Mouse (Mus musculus): ENCODE data around the gene Pdzk1.

Gene Pdzk1

DNA sequence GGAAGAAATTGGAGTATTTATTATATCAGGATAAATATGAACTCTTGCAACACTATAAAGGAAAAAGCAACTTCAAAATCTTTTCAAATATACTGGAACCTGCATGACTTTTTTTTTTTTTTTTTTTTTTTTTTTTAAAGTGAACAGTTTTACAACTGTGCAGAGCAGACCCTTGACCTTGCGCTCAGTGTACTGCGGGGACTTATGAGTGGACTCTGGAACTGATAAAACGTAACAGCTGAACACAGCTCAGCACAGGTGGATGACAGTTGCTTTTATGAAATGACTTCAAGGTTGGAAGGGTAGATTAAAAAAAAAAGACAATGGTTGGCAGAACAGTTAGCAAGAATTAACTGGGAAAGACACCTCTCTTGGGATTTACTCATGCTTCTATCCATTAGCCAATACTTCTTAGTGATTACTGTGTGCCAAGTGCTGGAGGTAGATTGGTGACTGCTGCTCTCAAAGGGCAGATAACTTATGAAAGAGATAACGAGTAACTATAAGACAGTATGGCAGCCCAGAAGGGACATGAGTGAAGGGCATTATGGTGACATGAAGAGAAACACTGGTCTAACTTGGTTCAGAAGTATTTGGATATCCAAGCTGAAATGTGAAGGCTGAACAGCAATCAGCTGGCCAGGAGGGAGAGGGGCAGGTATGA lies 73.4 kb downstream of the Pdzk1 start:
- no peak for DNase-seq

DNA sequence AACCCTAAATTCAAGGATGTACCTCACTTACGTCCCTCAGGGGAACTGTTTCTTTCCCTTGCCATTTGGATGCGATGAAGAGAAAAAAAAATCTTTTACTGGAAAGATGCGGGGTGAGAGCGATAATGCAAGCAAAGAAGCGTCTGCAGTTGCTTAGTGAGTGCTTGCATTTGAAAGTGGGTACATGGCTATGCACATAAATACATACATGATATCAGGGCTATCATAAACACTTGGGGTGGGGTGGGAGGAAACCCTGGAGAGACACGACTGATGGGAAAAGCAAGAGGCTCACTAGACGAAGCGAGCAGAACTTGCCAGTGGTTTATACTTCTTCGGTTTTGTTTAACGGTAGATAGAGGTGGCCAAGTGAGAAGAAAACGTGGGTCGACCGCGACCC lies 75.3 kb downstream of the Pdzk1 start, which contains the start of gene Gja5:
TSS of gene Gja5 (plus strand) at position 301 of the 400 bp plus-strand sequence.
- DNase-seq, result no peak

DNA sequence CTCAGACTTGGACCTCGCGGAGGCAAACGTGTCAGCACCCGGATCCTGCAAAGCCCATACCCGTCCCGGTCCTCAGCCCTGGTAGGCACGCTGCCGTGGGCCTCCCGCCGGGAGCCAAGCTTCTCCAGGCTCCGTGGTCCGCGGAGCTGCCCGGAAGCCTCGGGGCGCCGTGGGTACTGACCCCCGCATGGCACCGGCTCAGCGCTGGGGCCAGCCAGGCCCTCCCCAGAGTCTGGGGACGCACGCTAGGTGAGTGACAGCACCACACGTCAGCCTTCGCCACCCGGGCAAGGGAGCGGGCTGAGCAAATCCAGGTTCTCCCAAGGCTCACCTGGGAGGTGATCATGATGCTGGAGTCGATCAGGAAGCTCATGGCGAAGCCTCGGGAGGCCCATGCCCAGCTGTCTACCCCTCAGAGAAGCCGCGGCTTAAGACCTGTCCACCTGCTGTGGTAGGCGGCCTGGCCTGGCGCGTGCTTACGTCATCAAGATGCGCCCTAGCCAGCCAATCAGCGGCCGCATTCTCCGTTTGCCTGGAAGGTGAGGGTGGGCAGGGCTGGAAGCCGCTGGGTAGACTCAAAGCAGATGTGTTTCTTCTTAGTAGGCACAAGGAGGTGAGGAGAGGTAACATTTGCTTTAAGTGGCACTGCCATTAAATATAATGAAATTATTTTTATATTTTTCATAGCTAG lies 75.9 kb downstream of the Pdzk1 start, which contains the start of gene Gpr89:
TSS of gene Gpr89 (minus strand) at position 496 of the 691 bp plus-strand sequence.
- peak; percentile 96 to 97 for DNase-seq

DNA sequence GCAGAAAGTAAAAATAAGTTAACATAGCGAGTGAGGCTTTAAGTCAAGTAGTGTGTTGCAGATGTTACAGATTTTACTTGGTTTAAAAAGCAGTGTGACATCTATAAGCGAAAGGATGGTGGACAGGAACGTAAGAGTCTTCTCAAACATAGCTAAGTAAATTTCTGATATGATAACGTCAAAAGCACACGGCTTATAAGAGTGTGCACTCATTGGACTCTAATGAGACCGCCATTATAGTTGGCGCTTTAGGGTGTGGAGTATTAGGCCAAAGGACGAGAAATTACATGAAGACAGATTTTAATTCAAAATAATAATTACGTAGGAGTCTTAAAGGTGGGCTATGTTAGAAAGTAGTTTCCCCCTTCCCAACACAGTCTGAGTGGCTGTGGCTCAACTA lies 76.5 kb downstream of the Pdzk1 start:
- DNase-seq, result no peak

All from cerebellum, adult 18-20 months (tissue).